Mouse (Mus musculus) lung, embryonic 16.5 days (tissue): ENCODE data around the gene Olfr469. TPM values are rescaled to one million over a fixed set of nuclear protein-coding genes. Genes with fewer than 3 reads are reported as not detected.

Experiments
- ATAC-seq: fragments of 200-750 bp; cut with Nextera tagmentation; 2 replicates; pipeline ENCODE4 v1.8.0; 2017; ENCODE audit warnings: low read depth, mild to moderate bottlenecking, moderate library complexity
- H3K27ac ChIP-seq: fragments of 300-500 bp; sonication (generic); 2 replicates; pipeline ENCODE4 v1.5.1; 2014; ENCODE audit warnings: mild to moderate bottlenecking, control low read depth, low read length
- H3K27me3 ChIP-seq: fragments of 300-500 bp; sonication (generic); 2 replicates; pipeline ENCODE4 v1.6.1; 2014; ENCODE audit warnings: low read depth, low read length, mixed read lengths; ENCODE audit not compliant: control insufficient read depth, insufficient read depth
- H3K36me3 ChIP-seq: fragments of 300-500 bp; sonication (generic); 2 replicates; pipeline ENCODE4 v1.6.1; 2014; ENCODE audit warnings: low read length; ENCODE audit not compliant: control insufficient read depth, insufficient read depth
- H3K4me1 ChIP-seq: fragments of 300-500 bp; sonication (generic); replicated peaks from 2 replicates; pipeline ENCODE4 v1.6.1; 2014; ENCODE audit warnings: low read length, mixed read lengths; ENCODE audit not compliant: control insufficient read depth, insufficient read depth
- H3K4me2 ChIP-seq: fragments of 300-500 bp; sonication (generic); 2 replicates; pipeline ENCODE4 v1.6.1; 2014; ENCODE audit warnings: low read depth, low read length, control low read depth
- H3K4me3 ChIP-seq: fragments of 300-500 bp; sonication (generic); 2 replicates; pipeline ENCODE4 v1.5.1; 2014; ENCODE audit warnings: mild to moderate bottlenecking, low read length, control low read depth
- H3K9ac ChIP-seq: fragments of 300-500 bp; sonication (generic); 2 replicates; pipeline ENCODE4 v1.6.1; 2014; ENCODE audit warnings: low read length, control low read depth
- H3K9me3 ChIP-seq: fragments of 300-500 bp; sonication (generic); 2 replicates; pipeline ENCODE4 v1.6.1; 2016; ENCODE audit warnings: low read length; ENCODE audit not compliant: control insufficient read depth
- WGBS: fragments of 180-500 bp; shearing (Covaris S2); extraction: QIAGEN DNeasy Blood & Tissue Kit; methylation state at CpG from one replicate; pipeline ENCODE4 v1.1.7; 2014; 5-methylcytosine and 5-hydroxymethylcytosine counted together
- polyA plus RNA-seq: library from polyadenylated mRNA; unstranded; fragments of >200 nt; fragmentation: Nextera tagmentation; extraction: Ambion mirVana; gene quantifications from 2 replicates; pipeline ENCODE4 v1.2.1, GENCODE M21; 2015

The Olfr469 gene
- polyA plus RNA-seq, 1 experiment from 2014 or later = not detected

GRCm38 (mm10) chr7:107787977-107788620 lies 37.2 kb downstream of the Olfr469 start:
- H3K36me3 ChIP-seq = no peaks in the 10 kb centered on the region
- no peak overlapping the region for H3K27ac ChIP-seq
- no peaks in the 10 kb centered on the region for H3K27me3 ChIP-seq
- H3K4me3 ChIP-seq = no peak overlapping the region
- no peaks in the 10 kb centered on the region for H3K4me1 ChIP-seq
- H3K4me2 ChIP-seq = no peak overlapping the region
- no peaks in the 10 kb centered on the region for H3K9me3 ChIP-seq
- ATAC-seq = no peak
- 51% methylated on average over 3 of the region's 3 CpGs for WGBS
- H3K9ac ChIP-seq = no peak overlapping the region

DNA sequence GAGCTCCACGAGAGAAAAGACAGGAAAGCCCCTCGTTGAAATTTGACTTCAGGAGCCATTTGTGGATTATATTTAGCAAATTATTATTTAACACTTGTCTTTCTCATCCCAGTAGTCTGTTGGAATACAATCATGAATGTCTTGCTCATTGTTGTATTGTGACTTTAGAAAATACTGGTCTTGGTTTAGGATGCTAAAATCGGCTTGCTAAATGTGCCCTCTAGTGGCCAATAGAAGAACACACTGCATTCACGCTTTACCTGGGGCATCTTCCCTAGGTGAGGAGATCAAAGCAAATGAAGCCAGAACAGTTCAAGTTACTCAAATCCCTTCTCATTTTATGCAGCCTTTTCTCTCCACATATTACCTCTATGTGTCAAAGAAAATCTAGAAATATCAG lies 45.7 kb downstream of the Olfr469 start:
- Histone ChIP-seq H3K9me3 (no peaks in the 10 kb centered on the region), H3K36me3 (no peaks in the 10 kb centered on the region), H3K9ac (no peak overlapping the region), H3K4me1 (no peaks in the 10 kb centered on the region), H3K27ac (no peak overlapping the region), H3K4me2 (no peak overlapping the region), H3K4me3 (no peak overlapping the region), H3K27me3 (no peaks in the 10 kb centered on the region)
- ATAC-seq = no peak
- 37% methylated on average over 4 of the region's 4 CpGs for WGBS

DNA sequence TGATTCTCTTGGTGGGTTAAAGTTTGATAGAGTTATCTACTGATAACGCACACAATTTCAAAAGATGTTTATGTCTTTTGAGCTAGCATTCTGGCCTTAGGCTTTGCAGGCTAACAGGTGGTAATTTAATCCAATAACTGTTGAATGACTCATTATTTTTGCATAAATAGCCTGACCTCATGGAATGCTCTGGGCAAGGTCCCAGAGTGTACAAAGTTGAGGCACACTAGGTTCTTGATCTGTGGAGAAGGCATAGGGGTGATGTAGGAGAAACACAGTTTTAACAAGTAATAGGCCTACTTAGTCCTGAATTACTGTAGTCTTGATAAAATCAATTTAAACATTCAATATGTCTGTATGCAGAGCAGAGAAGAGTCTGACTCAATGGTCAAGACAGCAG lies 47.1 kb downstream of the Olfr469 start:
- no peak overlapping the region for H3K9ac ChIP-seq
- no peak overlapping the region for H3K4me3 ChIP-seq
- no peak for ATAC-seq
- H3K36me3 ChIP-seq = no peaks in the 10 kb centered on the region
- no peaks in the 10 kb centered on the region for H3K27me3 ChIP-seq
- H3K4me2 ChIP-seq = no peak overlapping the region
- no peak overlapping the region for H3K27ac ChIP-seq
- H3K9me3 ChIP-seq = no peaks in the 10 kb centered on the region
- H3K4me1 ChIP-seq = no peaks in the 10 kb centered on the region
- 53% methylated on average over 1 of the region's 1 CpGs for WGBS

- Histone ChIP-seq H3K4me3 (no peak overlapping the region), H3K9me3 (no peaks in the 10 kb centered on the region), H3K4me2 (no peak overlapping the region), H3K36me3 (no peaks in the 10 kb centered on the region), H3K27me3 (no peaks in the 10 kb centered on the region), H3K9ac (no peak overlapping the region), H3K4me1 (no peaks in the 10 kb centered on the region), H3K27ac (no peak overlapping the region)
- WGBS = 50% methylated on average over 6 of the region's 6 CpGs
- no peak for ATAC-seq
Measured at GRCm38 (mm10) chr7:107770812-107771211, 54.5 kb downstream of the Olfr469 start.

Other genes starting within 250 kb of the Olfr469 start
- gene Ppfibp2, start 230.3 kb downstream of the Olfr469 start, polyA plus RNA-seq = 9.2 and 9.7 TPM in 2 replicates
- not detected in 2 replicates for gene 5330417H12Rik, start 200.4 kb downstream of the Olfr469 start, polyA plus RNA-seq
- 0.08 and 0.28 TPM in 2 replicates for gene Cyb5r2, start 67.5 kb downstream of the Olfr469 start, polyA plus RNA-seq
- not detected in 2 replicates for gene Ovch2, start 24.3 kb downstream of the Olfr469 start, polyA plus RNA-seq
- gene Olfr467, start 13.3 kb downstream of the Olfr469 start, polyA plus RNA-seq = not detected in 2 replicates
- not detected in 2 replicates for gene Olfr470, start 21.9 kb upstream of the Olfr469 start, polyA plus RNA-seq
- not detected in 2 replicates for gene Olfr472, start 72.4 kb upstream of the Olfr469 start, polyA plus RNA-seq
- gene Olfr473, start 104.9 kb upstream of the Olfr469 start, polyA plus RNA-seq = not detected in 2 replicates
- gene Olfr474, start 129.1 kb upstream of the Olfr469 start, polyA plus RNA-seq = not detected in 2 replicates
- gene Olfr476, start 139.3 kb upstream of the Olfr469 start, polyA plus RNA-seq = not detected in 2 replicates
- not detected in 2 replicates for gene Olfr477, start 161.2 kb upstream of the Olfr469 start, polyA plus RNA-seq
- gene Olfr478, start 208.4 kb upstream of the Olfr469 start, polyA plus RNA-seq = not detected in 2 replicates
- gene Olfr479, start 225.2 kb upstream of the Olfr469 start, polyA plus RNA-seq = not detected in 2 replicates
- gene Olfr480, start 241.8 kb upstream of the Olfr469 start, polyA plus RNA-seq = not detected in 2 replicates